Mouse (Mus musculus): ENCODE data around the gene Ephb4.

GRCm38 (mm10) chr5:137318570-137318969 is 31.3 kb upstream of the Ephb4 start:
- TF ChIP-seq POLR2A (IDR thresholded peaks at IDR 0.05; ENCODE audit: low read depth, low read length) (no peak), CTCF (IDR thresholded peaks at IDR 0.05; ENCODE audit: extremely low read depth, insufficient read length, insufficient replicate concordance, low read depth, low read length) (no peak)
